Mouse (Mus musculus): ENCODE data around the gene Sec31a. TPM values are rescaled to one million over a fixed set of nuclear protein-coding genes. Genes with fewer than 3 reads are reported as not detected.
"Not testable (repeated sequence)": the region's sequence is repeated elsewhere in the genome, so short reads cannot be mapped to it uniquely, and the experiment has no call there.

Sec31a gene
- polyA plus RNA-seq, 1 experiment from 2014 or later, result 119 TPM

- H3K27ac ChIP-seq (ENCODE audit: low read depth, low read length), result peak overlapping the region; percentile 87
- H3K9ac ChIP-seq (ENCODE audit: low read length), result peak overlapping the region; percentile 84
- no peaks in the 10 kb centered on the region for H3K9me3 ChIP-seq (ENCODE audit: control insufficient read depth, low read length)
- peaks cover 20% of the 10 kb centered on the region for H3K4me1 ChIP-seq (ENCODE audit: control insufficient read depth, insufficient read depth, low read length)
- peaks cover 8% of the 10 kb centered on the region for H3K36me3 ChIP-seq (ENCODE audit: control insufficient read depth, insufficient read depth, low read length)
- no peak for DNase-seq (ENCODE audit: low spot score)
- H3K4me2 ChIP-seq (ENCODE audit: low read depth), result peak overlapping the region; percentile 63
- H3K4me3 ChIP-seq (ENCODE audit: low read depth, low read length), result peak overlapping the region; percentile 68
- no peak for ATAC-seq (ENCODE audit: insufficient read depth, low FRiP score, low TSS enrichment)
- no peaks in the 10 kb centered on the region for H3K27me3 ChIP-seq (ENCODE audit: control insufficient read depth, insufficient read depth, low read length)
- 5% methylated on average over 11 of the region's 11 CpGs for WGBS
Measured at GRCm38 (mm10) chr5:100430076-100430390, 14.0 kb upstream of the Sec31a start.

- WGBS, result under 1% methylated on average over 52 of the region's 53 CpGs
- Histone ChIP-seq H3K27ac (ENCODE audit: low read depth, low read length) (peak overlapping the region; percentile 87), H3K27me3 (ENCODE audit: control insufficient read depth, insufficient read depth, low read length) (no peaks in the 10 kb centered on the region), H3K4me1 (ENCODE audit: control insufficient read depth, insufficient read depth, low read length) (peaks cover 20% of the 10 kb centered on the region), H3K9me3 (ENCODE audit: control insufficient read depth, low read length) (no peaks in the 10 kb centered on the region), H3K36me3 (ENCODE audit: control insufficient read depth, insufficient read depth, low read length) (peaks cover 9% of the 10 kb centered on the region), H3K4me2 (ENCODE audit: low read depth) (peak overlapping the region; percentile 85), H3K9ac (ENCODE audit: low read length) (peak overlapping the region; percentile 88), H3K4me3 (ENCODE audit: low read depth, low read length) (peak overlapping the region; percentile 68)
- DNase-seq (ENCODE audit: low spot score) (peak; percentile 97), ATAC-seq (ENCODE audit: insufficient read depth, low FRiP score, low TSS enrichment) (peak; percentile 100)
Measured at GRCm38 (mm10) chr5:100429344-100430075, 13.5 kb upstream of the Sec31a start.

DNA sequence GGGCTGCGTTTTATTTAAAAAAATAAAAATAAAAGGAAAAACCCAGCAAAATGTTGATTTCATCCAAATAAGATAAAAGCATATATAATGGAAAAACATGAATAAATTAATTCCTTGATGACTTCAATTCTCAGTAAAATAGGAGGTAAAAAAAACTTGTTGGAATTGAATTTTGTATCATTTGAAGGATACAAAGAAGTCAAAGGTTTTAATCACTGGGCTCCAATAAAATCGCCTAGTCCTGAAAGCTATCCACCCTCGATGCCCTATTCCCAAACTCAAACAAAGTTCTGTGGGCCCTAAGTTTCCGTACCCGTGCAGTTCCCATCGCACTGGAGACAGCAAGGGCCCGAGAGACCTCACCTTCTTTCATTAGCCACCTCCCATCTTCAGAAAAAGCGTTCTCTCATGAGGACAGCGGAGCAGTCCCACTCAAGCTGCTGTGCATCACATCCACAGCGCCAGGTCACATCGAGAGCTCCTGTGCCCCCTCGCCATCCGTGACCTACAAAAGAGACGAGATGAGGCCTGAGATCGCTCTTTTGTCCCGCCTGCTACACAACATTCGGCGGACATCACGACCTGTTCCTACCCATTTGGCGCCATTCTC is 12.8 kb upstream of the Sec31a start:
- peak overlapping the region; percentile 85 for H3K4me2 ChIP-seq (ENCODE audit: low read depth)
- H3K4me3 ChIP-seq (ENCODE audit: low read depth, low read length), result peak overlapping the region; percentile 68
- H3K36me3 ChIP-seq (ENCODE audit: control insufficient read depth, insufficient read depth, low read length), result peaks cover 12% of the 10 kb centered on the region
- WGBS, result under 1% methylated on average over 20 of the region's 20 CpGs
- peaks cover 26% of the 10 kb centered on the region for H3K4me1 ChIP-seq (ENCODE audit: control insufficient read depth, insufficient read depth, low read length)
- no peaks in the 10 kb centered on the region for H3K9me3 ChIP-seq (ENCODE audit: control insufficient read depth, low read length)
- peak overlapping the region; percentile 88 for H3K9ac ChIP-seq (ENCODE audit: low read length)
- ATAC-seq (ENCODE audit: insufficient read depth, low FRiP score, low TSS enrichment) (peak; percentile 31), DNase-seq (ENCODE audit: low spot score) (no peak)
- H3K27me3 ChIP-seq (ENCODE audit: control insufficient read depth, insufficient read depth, low read length), result no peaks in the 10 kb centered on the region
- H3K27ac ChIP-seq (ENCODE audit: low read depth, low read length), result peak overlapping the region; percentile 87

- ATAC-seq (ENCODE audit: insufficient read depth, low FRiP score, low TSS enrichment), result no peak
- Histone ChIP-seq H3K9ac (ENCODE audit: low read length) (peak overlapping the region; percentile 88), H3K27me3 (ENCODE audit: control insufficient read depth, insufficient read depth, low read length) (no peaks in the 10 kb centered on the region), H3K9me3 (ENCODE audit: control insufficient read depth, low read length) (no peaks in the 10 kb centered on the region), H3K4me2 (ENCODE audit: low read depth) (peak overlapping the region; percentile 85), H3K36me3 (ENCODE audit: control insufficient read depth, insufficient read depth, low read length) (peaks cover 15% of the 10 kb centered on the region), H3K27ac (ENCODE audit: low read depth, low read length) (no peak overlapping the region), H3K4me1 (ENCODE audit: control insufficient read depth, insufficient read depth, low read length) (peaks cover 26% of the 10 kb centered on the region), H3K4me3 (ENCODE audit: low read depth, low read length) (peak overlapping the region; percentile 68)
- DNase-seq (ENCODE audit: low spot score), result no peak
- WGBS, result 25% methylated on average over 5 of the region's 5 CpGs
Measured at GRCm38 (mm10) chr5:100428031-100428733, 12.1 kb upstream of the Sec31a start.

DNA sequence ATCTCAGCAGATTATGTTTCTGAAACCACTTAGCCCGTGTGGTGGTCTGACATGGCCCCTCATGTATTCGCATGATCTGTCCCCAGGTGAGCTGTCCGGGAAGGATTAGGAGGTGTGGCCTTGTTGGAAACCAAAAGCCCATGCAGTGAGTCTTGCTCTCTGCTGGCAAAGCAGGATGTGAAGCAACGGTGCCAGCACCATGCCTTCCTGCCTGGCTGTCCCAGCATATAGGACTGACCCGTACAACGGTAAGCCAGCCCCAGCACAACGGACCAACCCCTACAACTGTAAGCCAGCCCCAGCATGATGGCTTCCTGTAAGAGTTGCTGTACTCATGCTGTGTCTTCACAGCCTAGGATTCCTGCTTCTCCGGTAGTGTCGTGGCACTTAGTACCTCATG is 11.2 kb upstream of the Sec31a start:
- Histone ChIP-seq H3K9me3 (ENCODE audit: control insufficient read depth, low read length) (no peaks in the 10 kb centered on the region), H3K9ac (ENCODE audit: low read length) (no peak overlapping the region; the same call in 1 of the 2 replicates), H3K27ac (ENCODE audit: low read depth, low read length) (no peak overlapping the region), H3K4me2 (ENCODE audit: low read depth) (peak overlapping the region; percentile 85), H3K36me3 (ENCODE audit: control insufficient read depth, insufficient read depth, low read length) (peaks cover 20% of the 10 kb centered on the region), H3K4me1 (ENCODE audit: control insufficient read depth, insufficient read depth, low read length) (peaks cover 26% of the 10 kb centered on the region), H3K27me3 (ENCODE audit: control insufficient read depth, insufficient read depth, low read length) (no peaks in the 10 kb centered on the region), H3K4me3 (ENCODE audit: low read depth, low read length) (peak overlapping the region; percentile 68)
- DNase-seq (ENCODE audit: low spot score), result no peak
- WGBS, result 71% methylated on average over 9 of the region's 9 CpGs
- ATAC-seq (ENCODE audit: insufficient read depth, low FRiP score, low TSS enrichment), result no peak

GRCm38 (mm10) chr5:100425823-100426222 is 9.8 kb upstream of the Sec31a start:
- H3K27ac ChIP-seq (ENCODE audit: low read depth, low read length); H3K9ac ChIP-seq (ENCODE audit: low read length); ATAC-seq (ENCODE audit: insufficient read depth, low FRiP score, low TSS enrichment); H3K9me3 ChIP-seq (ENCODE audit: control insufficient read depth, low read length); H3K4me3 ChIP-seq (ENCODE audit: low read depth, low read length); H3K4me2 ChIP-seq (ENCODE audit: low read depth); DNase-seq (ENCODE audit: low spot score); H3K27me3 ChIP-seq (ENCODE audit: control insufficient read depth, insufficient read depth, low read length): not testable (repeated sequence)
- Histone ChIP-seq H3K36me3 (ENCODE audit: control insufficient read depth, insufficient read depth, low read length) (peaks cover 23% of the 10 kb centered on the region), H3K4me1 (ENCODE audit: control insufficient read depth, insufficient read depth, low read length) (peaks cover 26% of the 10 kb centered on the region)
- 83% methylated on average over 2 of the region's 2 CpGs for WGBS

DNA sequence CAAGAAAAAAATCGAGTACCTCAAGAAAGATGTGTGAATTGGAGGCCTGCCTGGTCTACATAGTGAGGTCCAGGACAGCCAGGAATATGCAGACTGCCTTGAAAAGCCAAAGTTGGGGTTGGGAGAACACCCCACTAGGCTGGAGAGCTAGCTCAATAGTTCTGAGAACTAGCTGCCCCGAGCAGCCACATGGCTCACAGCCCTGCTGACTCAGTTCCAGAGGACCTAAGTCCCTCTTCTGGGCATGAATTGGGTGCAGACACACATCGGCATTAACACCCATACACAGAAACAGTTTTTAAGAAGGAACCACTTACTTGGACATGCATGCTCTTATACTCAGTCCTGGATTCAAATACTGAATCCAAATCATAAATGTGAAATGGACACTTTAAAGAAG is 8.2 kb upstream of the Sec31a start:
- ATAC-seq (ENCODE audit: insufficient read depth, low FRiP score, low TSS enrichment) (no peak), DNase-seq (ENCODE audit: low spot score) (no peak)
- Histone ChIP-seq H3K9me3 (ENCODE audit: control insufficient read depth, low read length) (no peaks in the 10 kb centered on the region), H3K4me1 (ENCODE audit: control insufficient read depth, insufficient read depth, low read length) (peaks cover 24% of the 10 kb centered on the region), H3K4me2 (ENCODE audit: low read depth) (no peak overlapping the region), H3K36me3 (ENCODE audit: control insufficient read depth, insufficient read depth, low read length) (peaks cover 31% of the 10 kb centered on the region), H3K4me3 (ENCODE audit: low read depth, low read length) (no peak overlapping the region), H3K27ac (ENCODE audit: low read depth, low read length) (no peak overlapping the region), H3K27me3 (ENCODE audit: control insufficient read depth, insufficient read depth, low read length) (no peaks in the 10 kb centered on the region), H3K9ac (ENCODE audit: low read length) (no peak overlapping the region)
- 81% methylated on average over 3 of the region's 3 CpGs for WGBS

- 81% methylated on average over 7 of the region's 7 CpGs for WGBS
- peaks cover 33% of the 10 kb centered on the region for H3K36me3 ChIP-seq (ENCODE audit: control insufficient read depth, insufficient read depth, low read length)
- no peaks in the 10 kb centered on the region for H3K9me3 ChIP-seq (ENCODE audit: control insufficient read depth, low read length)
- no peak overlapping the region for H3K9ac ChIP-seq (ENCODE audit: low read length)
- no peak overlapping the region for H3K27ac ChIP-seq (ENCODE audit: low read depth, low read length)
- H3K4me3 ChIP-seq (ENCODE audit: low read depth, low read length), result no peak overlapping the region
- peaks cover 24% of the 10 kb centered on the region for H3K4me1 ChIP-seq (ENCODE audit: control insufficient read depth, insufficient read depth, low read length)
- no peaks in the 10 kb centered on the region for H3K27me3 ChIP-seq (ENCODE audit: control insufficient read depth, insufficient read depth, low read length)
- ATAC-seq (ENCODE audit: insufficient read depth, low FRiP score, low TSS enrichment), result no peak
- no peak overlapping the region for H3K4me2 ChIP-seq (ENCODE audit: low read depth)
- no peak for DNase-seq (ENCODE audit: low spot score)
Measured at GRCm38 (mm10) chr5:100423626-100424025, 7.6 kb upstream of the Sec31a start.

All from neural tube, embryonic 11.5 days (tissue).